Mouse (Mus musculus) telencephalon, adult 2 months (tissue): Measurements from ENCODE around the gene Myo1b.

Source experiments
- DNase-seq: peaks from one replicate; pipeline ENCODE4 v3.0.0-alpha.2; 2011; ENCODE audit warnings: low read depth, low spot score

Gene Myo1b

GRCm38 (mm10) chr1:51915576-51916156, at the start of gene Myo1b:
Gene Myo1b, minus strand, starts transcription at chr1:51916071.
- no peak for DNase-seq

- DNase-seq, result no peak
These were observed 48.8 kb upstream of the Myo1b start for GRCm38 (mm10) chr1:51964647-51965046.

GRCm38 (mm10) chr1:51947116-51947515, 31.2 kb upstream of the Myo1b start:
- DNase-seq, result no peak

- DNase-seq, result peak; percentile 36
These were observed 28.9 kb upstream of the Myo1b start for GRCm38 (mm10) chr1:51944755-51945154.

- DNase-seq, result no peak
These were observed 22.5 kb upstream of the Myo1b start for GRCm38 (mm10) chr1:51938357-51938756.

GRCm38 (mm10) chr1:51935006-51935405, 19.1 kb upstream of the Myo1b start:
- no peak for DNase-seq

GRCm38 (mm10) chr1:51934176-51934924, 18.5 kb upstream of the Myo1b start:
- no peak for DNase-seq

GRCm38 (mm10) chr1:51932826-51933225, 17.0 kb upstream of the Myo1b start:
- no peak for DNase-seq

- no peak for DNase-seq
These were observed 15.7 kb upstream of the Myo1b start for GRCm38 (mm10) chr1:51931561-51931960.

GRCm38 (mm10) chr1:51930584-51930983, 14.7 kb upstream of the Myo1b start:
- no peak for DNase-seq

- DNase-seq, result no peak
These were observed 13.7 kb upstream of the Myo1b start for GRCm38 (mm10) chr1:51929557-51929956.

GRCm38 (mm10) chr1:51922820-51923219, 6.9 kb upstream of the Myo1b start:
- DNase-seq, result no peak

GRCm38 (mm10) chr1:51916276-51916675, 405 bp upstream of the Myo1b start:
- no peak for DNase-seq

- no peak for DNase-seq
These were observed 758 bp downstream of the Myo1b start for GRCm38 (mm10) chr1:51915051-51915575.

GRCm38 (mm10) chr1:51914095-51914494, 1.8 kb downstream of the Myo1b start:
- DNase-seq, result no peak

- no peak for DNase-seq
These were observed 2.6 kb downstream of the Myo1b start for GRCm38 (mm10) chr1:51913071-51913814.

- no peak for DNase-seq
These were observed 4.5 kb downstream of the Myo1b start for GRCm38 (mm10) chr1:51911331-51911730.

GRCm38 (mm10) chr1:51909204-51909603, 6.7 kb downstream of the Myo1b start:
- no peak for DNase-seq

- no peak for DNase-seq
These were observed 8.1 kb downstream of the Myo1b start for GRCm38 (mm10) chr1:51907821-51908220.

GRCm38 (mm10) chr1:51906206-51906906, 9.5 kb downstream of the Myo1b start:
- no peak for DNase-seq

GRCm38 (mm10) chr1:51905073-51905472, 10.8 kb downstream of the Myo1b start:
- DNase-seq, result no peak

- DNase-seq, result no peak
These were observed 18.7 kb downstream of the Myo1b start for GRCm38 (mm10) chr1:51897160-51897572.
